ENCODE assay signal across 8 mouse cellular contexts in the genomic region with DNA sequence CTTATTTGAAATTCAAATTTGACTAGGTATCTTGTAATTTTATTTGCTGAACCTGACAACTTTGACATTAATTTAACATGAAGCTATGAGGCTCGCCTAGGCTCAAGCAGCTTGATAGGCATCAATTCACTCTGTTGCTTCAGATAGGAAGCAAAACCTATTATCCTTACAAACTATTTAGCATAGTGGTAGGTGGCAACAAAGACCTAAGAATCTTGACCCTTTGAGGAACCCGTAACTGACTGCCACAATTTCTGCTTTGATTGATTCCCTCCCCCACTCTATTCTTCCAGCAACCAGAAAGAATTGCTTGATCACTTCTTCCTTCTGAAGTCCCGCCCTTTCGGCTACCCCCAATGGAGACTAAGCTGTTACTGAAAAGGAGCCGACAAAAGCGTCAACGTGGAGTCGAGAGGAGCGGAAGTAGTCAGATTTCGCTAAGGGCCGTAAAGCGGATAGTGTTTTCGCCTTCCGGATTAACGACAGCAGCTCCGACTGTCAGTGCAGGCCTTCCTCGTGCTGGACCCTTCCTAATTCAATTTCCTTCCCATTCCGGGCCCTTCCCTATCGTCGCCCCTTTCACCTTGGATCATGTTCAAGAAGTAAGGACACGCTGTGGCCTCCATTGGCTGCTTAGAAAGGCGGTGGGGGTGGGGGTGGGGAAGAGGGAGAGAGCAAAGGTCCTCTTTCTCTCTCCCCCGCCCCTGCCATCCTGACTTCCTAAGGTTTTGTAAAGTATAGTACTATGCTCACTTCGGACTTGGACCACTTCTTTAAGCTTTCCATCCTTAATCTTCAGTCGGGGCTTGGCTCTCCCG. TPM values are rescaled to one million over a fixed set of nuclear protein-coding genes. Genes with fewer than 3 reads are reported as not detected.
DNase-seq lines count a peak whose midpoint lies in the region; ATAC-seq and TF ChIP-seq lines count a peak whose summit lies in the region.

A gene (plus strand): TSS at position 402 of the 818 bp plus-strand sequence.

- H3K36me3 ChIP-seq in kidney, embryonic 14.5 days (ENCODE audit: control insufficient read depth, insufficient read depth, low read length), result no peaks in the 10 kb centered on the region
- no peaks in the 10 kb centered on the region for H3K36me3 ChIP-seq in limb, embryonic 15.5 days

- peak within 1 kb of the TSS; percentile 51 for H3K4me2 ChIP-seq in kidney, embryonic 14.5 days (replicated peaks; ENCODE audit: low read depth, low read length)
- H3K4me2 ChIP-seq in limb, embryonic 15.5 days, result peak within 1 kb of the TSS; percentile 51

- DNase-seq in 416B (ENCODE audit: low read depth), result peak; percentile 94
- DNase-seq in adrenal gland, postnatal 4 days (ENCODE audit: low spot score in 2 of 2), result peak; percentile 7 to 30
- peak; percentile 80 for DNase-seq in heart, adult 9 months (ENCODE audit: low spot score in 2 of 2)
- DNase-seq in monocyte, adult 2 months (ENCODE audit: low read depth in 1 of 2, low spot score in 2 of 2), result peak; percentile 44 to 52
- DNase-seq in spleen, postnatal 36 days (ENCODE audit: low spot score in 2 of 2), result peak; percentile 76 to 83

- H3K9ac ChIP-seq in kidney, embryonic 14.5 days (ENCODE audit: low read depth, low read length), result peak within 1 kb of the TSS; percentile 54; the same call in 1 of the 2 replicates
- H3K9ac ChIP-seq in limb, embryonic 15.5 days, result peak within 1 kb of the TSS; percentile 33; the same call in 1 of the 2 replicates

- H3K9me3 ChIP-seq in kidney, embryonic 14.5 days (ENCODE audit: control insufficient read depth, low read length), result no peaks in the 10 kb centered on the region
- H3K9me3 ChIP-seq in limb, embryonic 15.5 days, result no peaks in the 10 kb centered on the region

- 26% methylated on average over 26 of the region's 26 CpGs for WGBS in kidney, embryonic 14.5 days
- WGBS in limb, embryonic 15.5 days, result 19% methylated on average over 26 of the region's 26 CpGs

- H3K27me3 ChIP-seq in kidney, embryonic 14.5 days (ENCODE audit: control insufficient read depth, insufficient read depth, low read length), result no peaks in the 10 kb centered on the region
- H3K27me3 ChIP-seq in limb, embryonic 15.5 days, result no peaks in the 10 kb centered on the region

- H3K4me1 ChIP-seq in embryonic fibroblast, embryonic 13.5 days (ENCODE audit: control insufficient read depth, insufficient read depth, low read length), result no peaks in the 10 kb centered on the region
- no peaks in the 10 kb centered on the region for H3K4me1 ChIP-seq in kidney, embryonic 14.5 days (ENCODE audit: control insufficient read depth, insufficient read depth, low read length)
- H3K4me1 ChIP-seq in limb, embryonic 15.5 days, result no peaks in the 10 kb centered on the region

- ATAC-seq in kidney, embryonic 14.5 days (ENCODE audit: low FRiP score, low TSS enrichment), result peak; percentile 91
- peak; percentile 71; the same call in 1 of the 2 replicates for ATAC-seq in limb, embryonic 15.5 days (ENCODE audit: insufficient number of reproducible peaks, low FRiP score, low TSS enrichment, low read depth)

- H3K4me3 ChIP-seq in embryonic fibroblast, embryonic 13.5 days (ENCODE audit: insufficient read depth, low read length), result peak within 1 kb of the TSS; percentile 79
- peak within 1 kb of the TSS; percentile 50 for H3K4me3 ChIP-seq in kidney, embryonic 14.5 days (ENCODE audit: low read length)
- H3K4me3 ChIP-seq in limb, embryonic 15.5 days, result peak within 1 kb of the TSS; percentile 48

- peak; percentile 65; the same call in 1 of the 2 replicates for TF ChIP-seq POLR2A in embryonic fibroblast, embryonic 13.5 days (IDR thresholded peaks at IDR 0.05; ENCODE audit: low read depth, low read length)

- no peak for TF ChIP-seq CTCF in embryonic fibroblast, embryonic 13.5 days (IDR thresholded peaks at IDR 0.05; ENCODE audit: borderline replicate concordance, insufficient read depth, low read length)

- H3K27ac ChIP-seq in embryonic fibroblast, embryonic 13.5 days (ENCODE audit: insufficient read depth, low read length), result peak within 1 kb of the TSS; percentile 81
- H3K27ac ChIP-seq in kidney, embryonic 14.5 days (ENCODE audit: low read depth, low read length), result peak within 1 kb of the TSS; percentile 76; the same call in 1 of the 2 replicates
- peak within 1 kb of the TSS; percentile 76 for H3K27ac ChIP-seq in limb, embryonic 15.5 days

RNA-seq across cellular contexts. Expression of the gene that starts here (rescaled TPM):
- 10 to 100 TPM; 82.8 to 86.1 TPM for total RNA-seq in adrenal gland, postnatal 4 days (2021)
- 181 and 199 TPM in 2 replicates for polyA plus RNA-seq in embryonic fibroblast, embryonic 13.5 days (2011; ENCODE audit: insufficient read length, low read depth, missing spikeins)
- 81.7 and 103 TPM in 2 replicates for polyA plus RNA-seq in kidney, embryonic 14.5 days (2014; fragmentation: Nextera tagmentation; extraction: Ambion mirVana)
- 91.5 and 109 TPM in 2 replicates for polyA plus RNA-seq in limb, embryonic 15.5 days (2015; fragmentation: Nextera tagmentation; extraction: Ambion mirVana)

Comparison
In these comparisons a context has a peak if more than half of its experiments do, and no peak if none do; other contexts are left out.
1. Peak in every context shown above with its lines: DNase-seq, ATAC-seq, H3K4me3 ChIP-seq and H3K27ac ChIP-seq.
2. DNase-seq: peak in every context shown above with its lines; median percentile 94 in 416B; 80 in heart, adult 9 months; 80 in spleen, postnatal 36 days; 48 in monocyte, adult 2 months; 18 in adrenal gland, postnatal 4 days.